Mouse (Mus musculus) spleen, adult 2 months (tissue): Measurements from ENCODE around the gene Aurkaip1. TPM values are rescaled to one million over a fixed set of nuclear protein-coding genes. Genes with fewer than 3 reads are reported as not detected.

Experiments
- DNase-seq, 2 experiments: peaks; one replicate each; pipeline versions ENCODE4 v3.0.0 to v3.0.0-alpha.2; 2012 to 2021; ENCODE audit warnings: low spot score in 2 of 2, low read depth in 1 of 2
- H3K27ac ChIP-seq: fragments of 200-500 bp; 2 replicates; pipeline ENCODE4 v1.5.1; 2012; ENCODE audit warnings: low read length, inconsistent platforms; ENCODE audit not compliant: insufficient read depth
- H3K27me3 ChIP-seq: fragments of 200-500 bp; 2 replicates; pipeline ENCODE4 v1.6.1; 2012; ENCODE audit warnings: mild to moderate bottlenecking, moderate library complexity, low read length, inconsistent platforms; ENCODE audit not compliant: control insufficient read depth, insufficient read depth
- H3K36me3 ChIP-seq: fragments of 200-500 bp; 2 replicates; pipeline ENCODE4 v1.6.1; 2012; ENCODE audit warnings: mild to moderate bottlenecking, low read length, inconsistent platforms; ENCODE audit not compliant: control insufficient read depth, insufficient read depth
- H3K4me1 ChIP-seq: fragments of 200-500 bp; 2 replicates; pipeline ENCODE4 v1.6.1; 2011; ENCODE audit warnings: inconsistent platforms; ENCODE audit not compliant: control insufficient read depth, insufficient read depth, insufficient read length
- H3K4me3 ChIP-seq: fragments of 200-500 bp; 2 replicates; pipeline ENCODE4 v1.5.1; 2011; ENCODE audit warnings: mild to moderate bottlenecking, inconsistent platforms; ENCODE audit not compliant: insufficient read depth, insufficient read length; ENCODE audit errors: extremely low read depth
- CTCF ChIP-seq: fragments of 200-500 bp; IDR thresholded peaks from 2 replicates; pipeline ENCODE4 v1.5.1; 2011; ENCODE audit warnings: mild to moderate bottlenecking, inconsistent platforms; ENCODE audit not compliant: insufficient read depth, insufficient read length, insufficient replicate concordance; ENCODE audit errors: extremely low read depth
- POLR2A ChIP-seq: fragments of 200-500 bp; IDR thresholded peaks from 2 replicates; pipeline ENCODE4 v1.6.1; 2011; ENCODE audit warnings: low read depth, low read length, inconsistent platforms
- WGBS: fragments of 180-500 bp; shearing (Covaris S2); methylation state at CpG from one replicate; pipeline ENCODE4 v1.1.7; 2018; 5-methylcytosine and 5-hydroxymethylcytosine counted together
- polyA plus RNA-seq: library from polyadenylated mRNA; depleted of rRNA; stranded (reverse); fragments of >200 nt; gene quantifications from 2 replicates; pipeline ENCODE4 v1.2.3, GENCODE M21; 2012

The Aurkaip1 gene
- polyA plus RNA-seq, 1 experiment: 88.7 TPM

DNA sequence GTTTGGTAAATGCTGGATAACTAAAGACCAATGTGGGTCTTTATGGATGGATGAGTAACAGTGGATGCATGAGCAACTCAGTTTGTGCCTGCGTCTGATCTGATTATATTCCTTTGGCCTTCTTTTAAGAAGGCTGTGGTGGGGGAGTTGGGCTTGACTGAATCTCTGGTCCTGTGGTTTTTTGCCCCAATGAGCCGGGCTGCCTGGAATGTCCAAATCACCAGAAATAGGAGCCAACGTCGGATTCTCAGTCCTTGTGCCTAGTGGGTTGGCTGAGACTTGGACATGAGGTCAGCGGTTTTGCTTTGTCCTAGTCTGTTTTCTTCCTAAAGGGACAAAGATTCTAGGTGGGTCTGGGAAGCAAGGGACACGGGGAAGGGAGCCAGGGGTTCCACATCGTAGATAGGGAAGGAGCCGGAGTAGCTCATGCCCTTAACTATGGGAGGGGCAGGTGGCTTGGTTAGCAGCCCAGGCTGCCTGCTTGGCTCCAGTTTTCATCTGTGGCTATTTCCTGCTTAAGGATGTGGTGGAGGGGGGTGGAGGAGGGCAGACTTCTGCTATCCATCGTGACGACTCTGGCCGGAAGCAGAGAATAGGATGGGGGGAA is 6.4 kb downstream of the Aurkaip1 start:
- Histone ChIP-seq H3K27ac (peak overlapping the region; percentile 28; the same call in 1 of the 2 replicates), H3K4me3 (no peak overlapping the region), H3K27me3 (no peaks in the 10 kb centered on the region), H3K4me1 (peaks cover 14% of the 10 kb centered on the region; the same call in 1 of the 2 replicates), H3K36me3 (no peaks in the 10 kb centered on the region)
- no peak for TF ChIP-seq POLR2A
- no peak for TF ChIP-seq CTCF
- DNase-seq: no peak
- 31% methylated on average over 11 of the region's 11 CpGs for WGBS

DNA sequence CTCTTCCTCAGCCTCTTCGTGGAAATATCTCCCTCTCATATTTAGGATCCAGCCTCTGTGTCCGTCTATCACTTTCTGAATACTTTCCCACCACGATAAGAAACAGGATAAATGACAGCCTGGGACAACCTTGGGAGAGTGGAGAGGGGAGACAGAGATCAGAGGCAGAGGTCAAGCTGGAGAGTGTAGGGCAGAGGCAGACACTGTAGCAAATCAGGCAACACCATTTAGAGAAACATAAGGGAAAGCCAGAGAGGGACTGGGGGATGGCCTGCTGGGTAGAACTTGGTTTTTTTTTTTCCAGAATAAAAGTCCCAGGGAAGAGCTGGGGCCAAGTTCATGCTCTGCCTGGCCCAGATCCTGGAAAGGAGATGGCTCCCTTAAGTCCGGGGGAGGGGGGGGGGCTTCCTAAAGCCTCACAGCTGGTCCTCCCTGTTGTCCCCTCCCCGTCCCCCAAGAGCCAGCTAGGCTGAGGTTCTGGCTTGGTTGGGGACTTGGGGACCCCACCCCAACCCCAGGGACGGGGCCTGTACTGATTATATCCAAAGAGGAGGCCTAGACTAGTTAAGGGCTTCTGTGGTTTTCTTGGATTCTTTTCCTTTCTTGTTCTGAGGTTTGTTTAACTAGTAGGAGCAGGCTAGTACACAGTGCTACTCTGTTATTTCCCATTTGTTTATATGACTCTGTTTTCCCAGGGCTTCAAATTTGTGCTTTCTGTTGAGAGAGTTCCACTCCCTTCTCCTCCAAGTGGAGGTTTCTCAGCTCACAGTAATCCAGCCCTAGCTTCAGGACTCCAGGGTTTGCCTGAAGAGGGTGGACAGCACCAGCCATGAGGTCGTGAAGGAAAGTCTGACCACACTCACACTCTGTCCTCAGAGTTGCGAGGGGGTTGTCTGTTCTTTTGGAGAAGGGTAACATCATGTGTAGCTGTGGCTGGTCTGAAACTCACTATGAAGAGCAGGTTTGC is 7.4 kb downstream of the Aurkaip1 start:
- Histone ChIP-seq H3K36me3 (no peaks in the 10 kb centered on the region), H3K4me1 (peaks cover 13% of the 10 kb centered on the region; the same call in 1 of the 2 replicates), H3K27ac (peak overlapping the region; percentile 28), H3K4me3 (no peak overlapping the region), H3K27me3 (no peaks in the 10 kb centered on the region)
- 71% methylated on average over 8 of the region's 8 CpGs for WGBS
- TF ChIP-seq POLR2A (no peak), CTCF (no peak)
- no peak for DNase-seq

DNA sequence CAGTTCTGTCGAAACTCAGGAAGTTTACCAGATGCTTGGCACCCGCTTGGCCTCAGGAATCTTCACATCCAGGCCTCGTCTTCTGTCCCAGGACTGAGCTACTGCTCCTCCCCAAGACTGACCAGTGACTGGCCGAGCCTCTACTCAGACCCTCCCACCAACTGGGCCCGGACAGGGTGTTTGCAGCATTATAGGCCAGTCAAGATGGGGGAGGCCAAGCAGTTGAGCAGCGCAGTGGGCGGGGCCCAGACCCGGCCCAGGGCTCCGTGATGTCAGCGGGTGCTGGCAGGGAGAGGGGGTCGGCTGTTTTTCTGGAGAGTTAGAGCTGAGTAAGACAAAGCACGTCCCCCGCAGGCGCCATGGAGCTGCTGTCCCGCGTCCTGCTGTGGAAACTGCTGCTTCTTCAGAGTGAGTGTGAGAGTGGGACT is 8.4 kb downstream of the Aurkaip1 start, which contains the start of gene Mxra8:
Gene Mxra8, plus strand, starts transcription at position 198 of the 428 bp plus-strand sequence.
- Histone ChIP-seq H3K27me3 (no peaks in the 10 kb centered on the region), H3K4me1 (peaks cover 13% of the 10 kb centered on the region; the same call in 1 of the 2 replicates), H3K4me3 (peak within 1 kb of the TSS; percentile 53; the same call in 1 of the 2 replicates), H3K36me3 (no peaks in the 10 kb centered on the region), H3K27ac (peak within 1 kb of the TSS; percentile 71)
- TF ChIP-seq CTCF (no peak), POLR2A (no peak)
- WGBS: 73% methylated on average over 16 of the region's 16 CpGs
- no peak for DNase-seq

DNA sequence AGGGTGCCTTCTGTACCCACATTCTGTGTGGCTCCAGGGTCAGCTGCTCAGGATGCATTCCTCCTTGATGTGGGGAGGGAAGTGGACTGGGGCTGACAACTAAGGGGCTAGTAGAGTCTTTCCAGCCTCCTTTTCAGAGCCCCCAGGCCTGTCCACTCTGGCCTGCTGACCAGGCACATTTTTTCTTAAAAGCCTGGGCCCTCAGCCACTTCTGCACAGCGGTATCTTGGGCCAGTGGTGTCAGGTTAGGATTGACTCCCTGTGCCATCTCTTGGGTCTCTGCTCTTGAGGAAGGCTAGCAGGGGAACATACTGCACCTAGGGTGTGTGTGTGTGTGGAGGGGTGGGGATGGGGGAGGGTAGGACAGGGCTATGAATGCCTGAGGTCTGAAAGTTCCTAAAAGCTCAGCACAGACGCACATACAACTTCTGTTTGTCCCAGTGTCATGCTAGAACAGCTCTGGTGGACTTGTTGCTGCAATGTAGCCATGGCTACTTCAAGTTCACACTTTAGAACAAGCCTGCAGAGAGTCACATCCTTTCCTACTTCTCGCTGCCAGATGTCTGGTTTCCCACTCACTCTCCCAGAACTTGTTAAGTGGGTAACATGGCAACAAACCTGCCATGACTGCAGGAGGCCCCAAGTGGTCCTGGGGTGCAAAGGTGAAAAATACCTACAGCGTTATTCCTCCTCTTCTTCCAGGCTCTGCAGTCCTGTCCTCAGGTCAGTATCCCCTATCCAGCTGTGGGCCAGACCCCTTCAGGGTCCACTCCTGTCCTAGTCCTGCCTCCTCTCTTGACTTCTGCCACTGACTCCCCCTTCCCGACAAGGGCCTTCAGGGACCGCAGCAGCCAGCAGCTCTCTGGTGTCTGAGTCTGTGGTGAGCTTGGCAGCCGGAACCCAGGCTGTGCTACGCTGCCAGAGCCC is 9.3 kb downstream of the Aurkaip1 start:
- WGBS: 24% methylated on average over 8 of the region's 8 CpGs
- Histone ChIP-seq H3K27me3 (no peaks in the 10 kb centered on the region), H3K4me1 (peaks cover 13% of the 10 kb centered on the region; the same call in 1 of the 2 replicates), H3K36me3 (no peaks in the 10 kb centered on the region), H3K27ac (peak overlapping the region; percentile 71), H3K4me3 (peak overlapping the region; percentile 53)
- DNase-seq: no peak
- TF ChIP-seq POLR2A (no peak), CTCF (no peak)

DNA sequence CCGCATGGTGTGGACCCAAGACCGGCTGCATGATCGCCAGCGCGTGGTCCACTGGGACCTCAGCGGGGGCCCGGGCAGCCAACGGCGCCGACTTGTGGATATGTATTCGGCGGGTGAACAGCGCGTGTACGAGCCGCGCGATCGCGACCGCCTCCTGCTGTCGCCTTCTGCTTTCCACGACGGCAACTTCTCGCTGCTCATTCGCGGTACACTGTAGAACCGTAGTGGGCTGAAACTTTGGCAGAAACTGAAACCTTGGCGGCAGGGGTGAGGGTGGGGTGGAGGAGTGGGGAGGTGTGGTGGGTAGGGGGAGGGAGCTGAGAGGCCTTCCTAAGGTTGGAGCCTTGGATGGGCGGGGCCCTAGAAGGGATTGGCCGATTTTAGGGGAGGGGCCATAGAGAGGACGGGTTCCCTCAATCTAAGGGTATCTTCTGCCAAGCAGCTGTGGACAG is 10.0 kb downstream of the Aurkaip1 start:
- 2% methylated on average over 32 of the region's 32 CpGs for WGBS
- Histone ChIP-seq H3K36me3 (no peaks in the 10 kb centered on the region), H3K27ac (peak overlapping the region; percentile 48), H3K27me3 (no peaks in the 10 kb centered on the region), H3K4me1 (peaks cover 13% of the 10 kb centered on the region; the same call in 1 of the 2 replicates), H3K4me3 (peak overlapping the region; percentile 53)
- TF ChIP-seq POLR2A: no peak
- peak; percentile 5; the same call in 1 of the 2 replicates for TF ChIP-seq CTCF
- peak; percentile 61 to 69 for DNase-seq

DNA sequence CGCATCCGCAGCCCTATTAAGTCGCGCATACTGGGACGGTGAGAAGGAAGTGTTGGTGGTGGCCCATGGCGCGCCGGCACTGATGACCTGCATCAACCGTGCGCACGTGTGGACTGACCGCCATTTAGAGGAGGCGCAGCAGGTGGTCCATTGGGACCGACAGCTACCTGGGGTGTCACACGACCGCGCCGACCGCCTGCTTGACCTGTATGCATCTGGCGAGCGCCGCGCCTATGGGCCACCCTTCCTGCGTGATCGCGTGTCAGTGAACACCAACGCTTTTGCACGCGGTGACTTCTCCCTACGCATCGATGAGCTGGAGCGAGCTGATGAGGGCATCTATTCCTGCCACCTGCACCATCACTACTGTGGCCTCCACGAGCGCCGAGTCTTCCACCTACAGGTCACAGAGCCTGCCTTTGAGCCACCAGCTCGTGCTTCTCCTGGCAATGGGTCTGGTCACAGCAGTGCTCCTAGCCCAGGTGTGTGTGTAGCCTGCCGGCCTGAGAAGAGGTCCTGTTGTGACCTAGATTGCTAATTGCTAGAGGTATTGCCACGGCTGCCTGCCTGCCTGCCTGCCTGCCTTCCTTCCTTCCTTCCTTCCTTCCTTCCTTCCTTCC is 10.7 kb downstream of the Aurkaip1 start:
- DNase-seq: no peak
- TF ChIP-seq CTCF (no peak), POLR2A (no peak)
- H3K4me3 ChIP-seq: peak overlapping the region; percentile 53; the same call in 1 of the 2 replicates
- H3K27ac ChIP-seq: no peak overlapping the region
- 56% methylated on average over 38 of the region's 38 CpGs for WGBS
- no peaks in the 10 kb centered on the region for H3K36me3 ChIP-seq
- peaks cover 16% of the 10 kb centered on the region; the same call in 1 of the 2 replicates for H3K4me1 ChIP-seq
- H3K27me3 ChIP-seq: no peaks in the 10 kb centered on the region
